Mouse (Mus musculus) stomach, embryonic 16.5 days (tissue): Measurements from ENCODE around the gene Otulin. TPM values are rescaled to one million over a fixed set of nuclear protein-coding genes. Genes with fewer than 3 reads are reported as not detected.

Experiments
- ATAC-seq: fragments of 200-750 bp; cut with Nextera tagmentation; 2 replicates; pipeline ENCODE4 v1.8.0; 2017; ENCODE audit warnings: moderate number of reproducible peaks, moderate TSS enrichment; ENCODE audit not compliant: insufficient read depth, low FRiP score
- H3K27ac ChIP-seq: fragments of 300-500 bp; sonication (generic); 2 replicates; pipeline ENCODE4 v1.5.1; 2014; ENCODE audit warnings: low read length
- H3K27me3 ChIP-seq: fragments of 300-500 bp; sonication (generic); 2 replicates; pipeline ENCODE4 v1.6.1; 2014; ENCODE audit warnings: low read length, control low read depth, mixed read lengths; ENCODE audit not compliant: control insufficient read depth, insufficient read depth
- H3K36me3 ChIP-seq: fragments of 300-500 bp; sonication (generic); 2 replicates; pipeline ENCODE4 v1.6.1; 2014; ENCODE audit warnings: low read length; ENCODE audit not compliant: control insufficient read depth, insufficient read depth
- H3K4me1 ChIP-seq: fragments of 300-500 bp; sonication (generic); 2 replicates; pipeline ENCODE4 v1.6.1; 2014; ENCODE audit warnings: low read length, control low read depth, mixed read lengths; ENCODE audit not compliant: control insufficient read depth, insufficient read depth
- H3K4me2 ChIP-seq: fragments of 300-500 bp; sonication (generic); 2 replicates; pipeline ENCODE4 v1.6.1; 2014; ENCODE audit warnings: low read depth, low read length, mixed read lengths
- H3K4me3 ChIP-seq: fragments of 300-500 bp; sonication (generic); replicated peaks from 2 replicates; pipeline ENCODE4 v1.5.1; 2014; ENCODE audit warnings: mild to moderate bottlenecking, low read length
- H3K9ac ChIP-seq: fragments of 300-500 bp; sonication (generic); 2 replicates; pipeline ENCODE4 v1.6.1; 2014; ENCODE audit warnings: low read length
- H3K9me3 ChIP-seq: fragments of 300-500 bp; sonication (generic); replicated peaks from 2 replicates; pipeline ENCODE4 v1.6.1; 2016; ENCODE audit warnings: low read length, control low read depth; ENCODE audit not compliant: control insufficient read depth
- WGBS: fragments of 180-500 bp; shearing (Covaris S2); extraction: QIAGEN DNeasy Blood & Tissue Kit; methylation state at CpG from one replicate; pipeline ENCODE4 v1.1.7; 2014; 5-methylcytosine and 5-hydroxymethylcytosine counted together
- polyA plus RNA-seq: library from polyadenylated mRNA; unstranded; fragments of >200 nt; fragmentation: Nextera tagmentation; extraction: Ambion mirVana; gene quantifications from 2 replicates; pipeline ENCODE4 v1.2.1, GENCODE M21; 2015

Gene Otulin
- polyA plus RNA-seq, 1 experiment from 2014 or later = 11.0 TPM

DNA sequence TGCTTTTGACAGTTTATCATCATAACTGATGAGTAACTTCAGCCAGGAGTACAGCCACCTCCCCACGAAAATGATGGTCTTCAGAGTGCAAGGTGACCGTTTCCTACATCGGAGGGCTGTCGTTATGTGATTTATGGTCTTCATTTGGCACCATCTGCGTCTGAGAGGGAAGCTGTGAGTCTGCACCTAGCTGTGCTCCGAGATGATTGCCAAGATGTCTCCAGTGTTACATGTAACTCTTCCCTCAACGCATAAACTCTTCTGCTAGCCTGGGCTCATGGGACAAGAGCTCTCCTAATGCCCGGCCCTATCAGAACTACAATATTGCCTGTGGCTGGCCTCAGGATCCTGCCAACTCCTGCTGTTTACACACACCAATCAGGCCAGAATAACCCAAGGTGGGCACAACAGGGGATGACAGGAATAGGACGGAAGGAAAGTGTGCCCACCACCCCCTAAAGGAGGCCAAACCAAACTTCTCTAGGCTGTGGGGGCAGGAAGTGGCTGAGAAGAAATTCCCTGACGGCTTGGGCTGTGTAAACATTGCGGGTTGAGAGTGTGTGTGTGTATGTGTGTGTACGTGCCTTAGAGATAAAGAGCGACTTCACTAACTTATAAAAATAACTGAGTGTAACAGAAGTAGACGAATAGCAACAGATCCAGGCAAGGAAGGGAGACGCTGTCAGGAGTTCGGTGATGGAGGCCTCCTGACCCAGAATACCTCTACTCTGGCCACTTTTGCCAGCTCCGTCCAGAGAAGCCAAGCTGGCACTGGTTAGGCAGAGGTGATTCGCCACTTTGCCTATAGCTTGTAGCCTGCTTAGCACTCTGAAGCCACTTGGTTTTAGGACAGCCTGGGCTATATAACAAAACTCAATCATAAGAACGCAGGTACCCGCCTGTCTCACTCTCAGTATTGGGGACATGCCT, 126.4 kb downstream of the Otulin start:
- 43% methylated on average over 20 of the region's 20 CpGs for WGBS
- peak; percentile 53; the same call in 1 of the 2 replicates for ATAC-seq
- Histone ChIP-seq H3K36me3 (no peaks in the 10 kb centered on the region), H3K9me3 (no peaks in the 10 kb centered on the region), H3K9ac (no peak overlapping the region), H3K27ac (peak overlapping the region; percentile 16), H3K4me3 (no peak overlapping the region), H3K4me1 (peaks cover 36% of the 10 kb centered on the region), H3K4me2 (no peak overlapping the region), H3K27me3 (no peaks in the 10 kb centered on the region)

- Histone ChIP-seq H3K27me3 (no peaks in the 10 kb centered on the region), H3K36me3 (no peaks in the 10 kb centered on the region), H3K4me3 (no peak overlapping the region), H3K4me1 (peaks cover 36% of the 10 kb centered on the region), H3K27ac (peak overlapping the region; percentile 43), H3K9ac (no peak overlapping the region), H3K9me3 (no peaks in the 10 kb centered on the region), H3K4me2 (no peak overlapping the region)
- WGBS = 53% methylated on average over 9 of the region's 9 CpGs
- no peak for ATAC-seq
Observed at GRCm38 (mm10) chr15:27503221-27503620, 127.3 kb downstream of the Otulin start.

- WGBS = 75% methylated on average over 13 of the region's 13 CpGs
- ATAC-seq = no peak
- H3K27ac ChIP-seq = peak overlapping the region; percentile 43; the same call in 1 of the 2 replicates
Observed at GRCm38 (mm10) chr15:27502338-27502737, 128.2 kb downstream of the Otulin start.

DNA sequence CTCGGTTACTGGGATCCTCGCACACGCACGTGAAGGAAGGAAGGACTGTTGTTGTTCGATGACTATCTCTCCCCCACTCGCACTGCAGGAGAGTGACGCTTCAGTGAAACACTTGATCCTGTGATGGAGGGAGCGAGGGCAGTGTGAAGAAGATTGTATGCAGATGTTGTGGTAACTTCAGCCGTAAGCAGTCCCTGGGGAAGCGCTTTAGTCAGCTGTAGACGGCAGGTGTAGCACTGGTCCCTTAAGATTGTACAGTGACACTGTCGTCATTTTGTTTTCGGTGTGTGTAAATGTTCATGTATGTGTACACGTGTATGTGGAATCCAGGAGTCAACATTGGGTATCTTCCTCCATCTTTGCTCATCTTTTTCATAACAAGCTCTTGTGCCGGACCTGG, 130.1 kb downstream of the Otulin start:
- 86% methylated on average over 15 of the region's 15 CpGs for WGBS
- no peaks in the 10 kb centered on the region for H3K9me3 ChIP-seq
- no peak for ATAC-seq

More at GRCm38 (mm10) chr15:27502338-27502737, 128.2 kb downstream of the Otulin start:
- Histone ChIP-seq H3K4me3 (no peak overlapping the region), H3K4me2 (no peak overlapping the region), H3K9ac (no peak overlapping the region), H3K36me3 (no peaks in the 10 kb centered on the region), H3K27me3 (no peaks in the 10 kb centered on the region), H3K4me1 (peaks cover 42% of the 10 kb centered on the region), H3K9me3 (no peaks in the 10 kb centered on the region)

GRCm38 (mm10) chr15:27498078-27498477, 132.4 kb downstream of the Otulin start:
- no peaks in the 10 kb centered on the region for H3K27me3 ChIP-seq
- no peak overlapping the region for H3K9ac ChIP-seq
- no peak overlapping the region for H3K4me2 ChIP-seq
- H3K27ac ChIP-seq = no peak overlapping the region
- 80% methylated on average over 5 of the region's 5 CpGs for WGBS
- H3K4me3 ChIP-seq = no peak overlapping the region
- ATAC-seq = no peak
- peaks cover 30% of the 10 kb centered on the region for H3K4me1 ChIP-seq
- H3K9me3 ChIP-seq = no peaks in the 10 kb centered on the region
- H3K36me3 ChIP-seq = no peaks in the 10 kb centered on the region

More for the DNA sequence above, 130.1 kb downstream of the Otulin start:
- H3K4me3 ChIP-seq = no peak overlapping the region
- H3K4me1 ChIP-seq = peaks cover 31% of the 10 kb centered on the region
- no peak overlapping the region for H3K4me2 ChIP-seq
- H3K27ac ChIP-seq = no peak overlapping the region
- H3K9ac ChIP-seq = no peak overlapping the region
- no peaks in the 10 kb centered on the region for H3K36me3 ChIP-seq
- H3K27me3 ChIP-seq = no peaks in the 10 kb centered on the region

GRCm38 (mm10) chr15:27497300-27497997, 133.0 kb downstream of the Otulin start:
- H3K9ac ChIP-seq = no peak overlapping the region
- H3K9me3 ChIP-seq = no peaks in the 10 kb centered on the region
- no peaks in the 10 kb centered on the region for H3K36me3 ChIP-seq
- WGBS = 67% methylated on average over 7 of the region's 7 CpGs
- H3K4me3 ChIP-seq = no peak overlapping the region
- peaks cover 32% of the 10 kb centered on the region for H3K4me1 ChIP-seq
- H3K27ac ChIP-seq = no peak overlapping the region
- H3K4me2 ChIP-seq = no peak overlapping the region
- ATAC-seq = no peak
- H3K27me3 ChIP-seq = no peaks in the 10 kb centered on the region

DNA sequence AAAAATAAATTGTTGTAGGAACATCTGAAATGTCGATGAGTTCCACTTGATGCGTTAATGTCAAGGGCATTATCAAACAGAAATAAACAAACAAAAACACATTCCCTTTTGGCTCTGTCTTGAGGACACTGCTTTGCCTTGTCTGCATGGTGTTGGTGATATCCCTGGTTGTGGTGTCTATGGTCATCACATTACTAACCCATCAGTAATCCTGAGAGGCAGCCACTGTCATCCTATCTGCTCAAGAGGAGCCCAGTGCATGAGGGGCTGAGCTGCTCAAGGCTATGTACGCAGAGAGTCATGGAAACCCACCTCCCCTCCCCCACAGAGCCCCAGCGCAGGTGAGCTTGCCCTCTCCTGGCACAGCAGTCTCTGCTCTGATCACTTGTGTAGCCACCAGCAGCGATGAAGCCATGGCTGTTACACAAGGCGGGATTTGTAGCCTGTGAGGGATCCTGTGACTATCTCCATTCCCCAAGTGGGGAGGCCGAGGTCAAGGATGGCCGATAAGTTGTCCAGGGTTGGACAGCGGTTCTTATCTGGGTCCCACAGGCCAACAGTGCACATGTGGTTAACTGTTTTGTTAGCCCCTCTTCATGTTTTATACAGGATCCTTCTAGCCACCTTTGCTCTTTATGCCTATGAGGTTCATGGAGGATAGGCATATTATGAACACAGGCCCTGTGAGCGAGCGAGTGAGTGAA, 133.7 kb downstream of the Otulin start:
- Histone ChIP-seq H3K36me3 (no peaks in the 10 kb centered on the region), H3K4me3 (no peak overlapping the region), H3K27me3 (no peaks in the 10 kb centered on the region), H3K27ac (no peak overlapping the region), H3K4me1 (peaks cover 33% of the 10 kb centered on the region), H3K4me2 (no peak overlapping the region), H3K9ac (no peak overlapping the region), H3K9me3 (no peaks in the 10 kb centered on the region)
- peak; percentile 74 for ATAC-seq
- 80% methylated on average over 11 of the region's 11 CpGs for WGBS

GRCm38 (mm10) chr15:27495981-27496401, 134.5 kb downstream of the Otulin start:
- Histone ChIP-seq H3K4me1 (peaks cover 36% of the 10 kb centered on the region), H3K9me3 (no peaks in the 10 kb centered on the region), H3K36me3 (no peaks in the 10 kb centered on the region), H3K9ac (no peak overlapping the region), H3K27ac (no peak overlapping the region), H3K27me3 (no peaks in the 10 kb centered on the region), H3K4me2 (no peak overlapping the region), H3K4me3 (no peak overlapping the region)
- ATAC-seq = peak; percentile 17; the same call in 1 of the 2 replicates
- whole genome bisulfite sequencing = 37% methylated on average over 5 of the region's 5 CpGs
